Mouse (Mus musculus): Measurements from ENCODE around the gene Mapkapk2.
"Not testable (repeated sequence)": the region's sequence is repeated elsewhere in the genome, so short reads cannot be mapped to it uniquely, and the experiment has no call there.

Gene Mapkapk2

DNA sequence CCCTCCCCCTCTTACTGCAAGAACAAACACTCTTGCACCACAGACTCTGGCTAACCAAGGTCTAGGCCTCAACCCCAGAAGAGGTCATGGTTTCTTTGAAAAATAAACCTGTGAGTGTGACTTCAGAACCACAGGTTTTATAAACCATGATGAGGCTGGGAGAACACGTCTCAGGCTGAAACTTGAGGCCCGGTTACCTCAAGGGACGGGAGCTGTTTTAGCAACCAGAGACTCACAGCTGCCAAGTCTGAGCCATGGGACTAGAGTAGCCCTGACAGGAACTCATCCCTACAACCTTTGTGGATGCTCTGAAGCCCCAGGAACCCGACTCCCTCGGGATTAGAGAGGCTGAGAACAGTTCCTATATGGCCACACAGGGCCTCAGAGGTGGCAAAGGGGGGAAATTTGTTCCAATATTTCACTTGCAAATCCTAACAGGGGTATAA, 48.2 kb downstream of the Mapkapk2 start:
- no peak for DNase-seq (ENCODE audit: low spot score)

DNA sequence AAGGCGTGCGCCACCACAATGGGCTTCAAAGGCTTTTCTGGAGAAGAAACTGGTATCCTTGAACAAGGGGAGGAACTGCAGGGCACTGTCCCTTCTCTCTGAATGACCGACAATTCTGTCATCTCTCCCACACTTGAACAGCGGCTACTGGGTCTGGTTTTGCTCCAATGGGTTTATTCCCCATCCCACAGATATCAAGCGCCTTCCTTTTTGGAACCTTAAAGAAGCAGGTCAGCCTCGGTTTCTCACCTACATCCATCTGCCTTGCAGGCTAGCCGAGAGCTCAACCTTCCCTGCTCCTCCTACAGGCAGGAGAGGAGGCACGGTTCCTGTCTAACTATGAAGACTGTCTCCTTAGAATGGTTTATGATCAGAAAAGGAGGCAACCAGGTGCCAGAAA, 48.7 kb downstream of the Mapkapk2 start:
- no peak for DNase-seq (ENCODE audit: low spot score)

DNA sequence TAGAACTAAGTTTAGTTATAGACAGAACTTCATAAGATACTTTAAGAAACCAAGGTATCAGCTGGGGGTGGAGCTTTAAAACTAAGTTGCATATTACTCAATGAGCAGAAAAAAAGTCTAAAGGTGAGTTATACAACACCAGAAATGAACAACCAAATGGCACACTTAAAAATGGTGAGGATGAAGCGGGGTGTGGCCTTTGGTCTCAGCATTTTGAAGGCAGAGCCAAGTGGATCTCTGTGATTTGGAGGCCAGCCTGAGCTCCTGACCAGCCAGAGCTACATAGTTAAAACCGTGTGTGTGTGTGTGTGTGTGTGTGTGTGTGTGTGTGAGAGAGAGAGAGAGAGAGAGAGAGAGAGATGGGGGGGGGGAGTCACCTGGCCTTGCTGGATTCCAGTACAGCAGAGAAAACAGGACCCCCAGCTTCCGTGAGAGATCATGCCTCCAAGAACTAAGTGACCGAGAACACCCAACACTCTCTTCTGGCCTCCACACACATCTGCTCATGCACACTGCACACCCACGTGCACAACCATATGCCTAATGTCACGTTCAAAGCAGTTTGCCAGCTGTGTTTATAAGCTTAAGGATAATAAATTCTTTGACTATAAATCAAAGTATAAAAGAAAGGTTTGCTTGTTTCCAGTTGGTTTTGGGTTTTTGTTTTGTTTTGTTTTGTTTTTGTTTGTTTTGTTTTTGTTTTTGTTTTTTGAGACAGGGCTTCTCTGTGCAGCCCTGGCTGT, 49.3 kb downstream of the Mapkapk2 start:
- DNase-seq (ENCODE audit: low spot score), result no peak

DNA sequence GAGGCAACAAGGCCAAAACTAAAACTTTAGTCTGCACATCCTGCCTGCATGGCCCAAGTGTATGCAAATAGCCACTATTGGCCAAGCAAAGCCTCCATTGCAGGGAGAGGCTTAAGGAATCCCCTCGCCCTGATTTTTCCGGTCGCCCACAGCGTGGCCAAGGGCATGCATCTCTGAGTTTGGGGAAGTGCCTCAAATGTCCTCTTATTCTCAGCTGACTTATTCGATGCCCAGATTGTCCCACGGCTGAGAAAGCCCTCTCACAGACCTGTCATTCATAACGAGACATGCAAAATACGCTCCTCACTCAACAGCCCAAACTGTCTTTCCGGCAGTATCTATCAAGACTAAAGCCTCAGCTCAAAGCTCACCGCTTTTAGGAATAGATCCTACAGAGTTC, 51.0 kb downstream of the Mapkapk2 start:
- DNase-seq (ENCODE audit: low spot score), result no peak

DNA sequence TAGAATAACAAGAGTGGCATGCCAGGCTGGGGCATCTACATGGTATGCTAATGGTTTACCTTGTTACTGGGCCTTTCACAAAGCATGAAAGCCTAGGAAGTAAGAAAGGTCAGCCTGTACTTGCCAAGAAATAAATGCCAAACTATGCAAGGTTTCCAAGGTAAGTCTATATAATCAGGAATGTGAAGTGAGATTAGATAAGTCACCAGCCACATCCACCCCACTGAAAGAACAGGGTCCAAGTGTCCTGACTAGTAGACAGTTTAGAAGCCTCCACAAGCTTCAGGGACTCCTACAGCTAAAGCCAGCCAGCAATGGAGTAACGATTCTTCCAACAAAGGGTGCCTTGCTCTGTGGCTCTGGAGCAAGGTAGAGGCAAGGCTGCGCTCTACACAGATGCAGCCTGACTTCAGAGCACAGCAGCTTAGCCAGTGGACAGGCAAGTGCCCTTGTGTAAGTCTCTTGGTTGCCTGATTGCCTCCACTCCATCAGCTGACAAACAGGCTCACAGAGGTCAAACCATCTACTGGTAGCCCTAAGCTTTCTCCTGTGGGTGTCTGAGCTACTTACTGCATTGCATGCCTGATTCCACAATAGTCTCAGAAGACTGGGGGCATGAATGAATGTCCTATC, 51.8 kb downstream of the Mapkapk2 start:
- DNase-seq (ENCODE audit: low spot score), result no peak

DNA sequence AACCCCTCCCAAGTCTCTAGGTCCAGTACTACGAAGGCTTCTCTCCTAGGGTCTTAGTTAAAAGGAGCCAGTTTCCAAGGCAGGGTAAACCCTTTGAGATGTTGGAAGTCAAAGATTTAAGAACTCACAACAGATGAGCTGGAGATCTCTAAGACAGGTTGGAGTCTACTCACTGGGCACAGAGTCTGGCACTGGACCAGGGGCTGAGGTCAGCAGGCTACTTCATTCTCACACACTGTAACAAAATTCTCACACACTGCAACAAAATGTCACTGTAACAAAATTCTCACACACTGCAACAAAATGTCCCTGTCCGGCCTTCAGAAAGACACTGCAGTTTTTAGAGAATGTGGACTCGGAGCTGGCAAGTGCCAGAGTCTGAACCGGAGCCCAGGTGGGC, 54.0 kb downstream of the Mapkapk2 start:
- peak; percentile 85 for DNase-seq (ENCODE audit: low spot score)

DNA sequence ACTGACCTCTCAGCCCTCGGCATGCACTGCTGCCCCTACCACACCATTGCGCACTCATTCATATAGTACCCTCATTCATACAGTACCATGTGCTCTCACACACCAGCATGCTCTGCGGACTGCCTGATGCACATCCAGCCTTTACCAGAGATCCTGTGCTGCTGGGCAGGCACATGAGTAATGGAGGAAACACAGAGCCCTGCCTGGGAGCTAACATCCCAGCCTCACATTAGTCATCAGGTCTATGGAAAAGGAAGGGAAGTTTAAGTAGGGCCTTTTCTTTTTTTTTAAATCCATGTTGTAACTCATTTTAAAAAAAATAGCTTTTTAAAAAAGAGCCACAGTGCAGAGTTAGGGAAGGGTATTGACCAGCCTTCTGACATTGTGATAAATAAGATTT, 54.9 kb downstream of the Mapkapk2 start:
- DNase-seq (ENCODE audit: low spot score), result no peak

DNA sequence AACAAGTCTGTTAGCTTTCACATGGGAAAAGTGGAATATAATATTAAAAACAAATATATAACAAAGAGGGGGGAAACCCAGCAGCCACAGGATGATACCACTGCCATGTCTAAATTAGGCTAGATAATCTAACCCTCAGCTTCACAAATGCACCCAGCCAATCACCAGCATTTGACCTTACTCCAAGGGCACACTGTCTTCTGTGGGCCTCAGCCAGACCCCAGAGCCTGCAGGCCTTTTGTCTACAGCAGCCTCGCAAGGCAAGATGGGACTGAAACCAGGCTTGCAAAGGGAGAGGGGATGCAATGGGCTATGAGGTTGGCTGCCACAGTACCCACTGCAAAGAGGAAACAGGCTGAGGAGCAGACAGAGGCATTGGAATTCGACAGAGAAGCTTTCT, 55.4 kb downstream of the Mapkapk2 start:
- no peak for DNase-seq (ENCODE audit: low spot score)

DNA sequence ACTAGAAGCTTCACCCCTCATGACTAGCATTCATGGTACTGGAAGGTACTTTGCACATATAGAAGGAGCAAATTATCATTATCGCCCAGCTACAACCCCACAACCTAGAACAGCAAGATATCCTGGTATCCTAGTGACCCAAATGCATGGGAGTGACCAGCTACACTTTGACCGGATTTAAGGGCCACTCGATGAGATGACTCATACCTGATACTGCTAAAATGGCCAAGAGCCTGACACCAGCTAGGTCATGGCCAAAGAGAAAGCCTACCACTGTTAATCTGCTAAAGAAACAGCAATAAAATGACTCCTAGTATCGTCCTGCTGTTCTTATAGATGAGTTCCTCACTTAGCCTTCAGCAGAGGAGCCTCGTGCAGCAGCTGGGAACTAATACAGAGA, 58.1 kb downstream of the Mapkapk2 start:
- DNase-seq (ENCODE audit: low spot score), result no peak

DNA sequence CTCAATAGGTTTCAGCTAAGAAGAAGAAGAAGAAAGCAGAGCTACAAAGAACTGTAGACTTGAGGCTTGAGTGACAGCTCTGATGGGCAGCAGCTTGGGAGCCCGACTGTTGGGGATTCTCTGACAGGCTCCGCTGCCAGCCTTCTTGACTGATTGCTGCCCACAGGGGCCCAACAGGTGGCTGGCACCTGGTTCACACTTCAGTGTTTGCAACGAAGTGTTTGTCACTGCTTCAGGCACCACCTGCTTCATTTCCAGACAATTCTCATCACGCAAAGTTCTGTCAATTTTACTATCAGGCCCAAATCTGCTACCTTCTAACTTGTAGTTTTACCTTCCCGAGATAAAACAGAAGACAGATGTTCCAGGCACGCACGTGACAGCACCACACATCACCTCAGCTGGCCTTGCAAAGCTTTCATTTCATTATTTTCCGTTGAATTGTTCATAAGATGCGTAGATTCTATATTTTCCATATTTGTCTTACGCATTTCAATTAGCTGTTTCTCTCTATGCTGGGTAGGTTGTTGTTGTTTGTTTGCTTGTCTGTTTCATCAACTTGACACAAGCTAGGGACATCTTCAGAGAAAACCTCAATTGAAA, 59.1 kb downstream of the Mapkapk2 start:
- DNase-seq (ENCODE audit: low spot score), result no peak

DNA sequence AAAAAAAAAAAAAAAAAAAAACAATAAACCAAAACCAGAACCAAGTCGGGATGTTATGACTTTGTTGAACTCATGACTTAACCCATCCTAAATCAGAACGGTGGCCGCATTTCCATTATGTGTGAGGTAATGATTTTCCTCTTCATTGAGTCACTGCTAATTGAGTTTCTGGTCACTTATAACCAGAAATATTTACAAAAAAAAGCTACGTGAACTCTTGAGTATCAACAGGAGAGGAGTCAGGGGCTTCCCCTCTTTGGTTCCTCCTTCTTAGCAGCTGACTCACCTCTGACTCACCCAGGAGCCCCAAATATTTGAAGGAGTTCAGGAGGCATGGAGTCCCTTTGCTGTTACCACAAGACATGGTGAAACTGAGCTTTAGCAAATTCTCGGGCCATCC, 59.6 kb downstream of the Mapkapk2 start:
- no peak for DNase-seq (ENCODE audit: low spot score)

DNA sequence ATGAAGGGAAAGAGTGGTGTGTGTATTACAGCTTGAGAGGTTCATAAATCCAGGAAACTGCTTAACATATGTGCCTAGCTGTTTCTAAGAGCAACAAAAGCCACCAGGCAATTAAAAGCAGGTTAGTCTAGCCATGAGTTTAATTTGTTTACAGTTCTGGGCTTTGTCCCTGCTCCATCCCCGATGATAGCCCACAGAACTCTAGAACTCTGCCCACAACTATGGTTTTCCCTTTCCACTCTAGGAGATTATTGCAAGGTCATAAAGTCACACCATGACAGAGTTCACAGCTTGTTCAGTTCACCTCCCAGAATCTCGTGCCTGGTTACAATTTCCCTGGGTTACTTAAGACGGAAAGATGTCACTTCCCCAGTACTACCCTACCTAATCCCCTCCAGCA, 66.4 kb downstream of the Mapkapk2 start:
- no peak for DNase-seq (ENCODE audit: low spot score)

DNA sequence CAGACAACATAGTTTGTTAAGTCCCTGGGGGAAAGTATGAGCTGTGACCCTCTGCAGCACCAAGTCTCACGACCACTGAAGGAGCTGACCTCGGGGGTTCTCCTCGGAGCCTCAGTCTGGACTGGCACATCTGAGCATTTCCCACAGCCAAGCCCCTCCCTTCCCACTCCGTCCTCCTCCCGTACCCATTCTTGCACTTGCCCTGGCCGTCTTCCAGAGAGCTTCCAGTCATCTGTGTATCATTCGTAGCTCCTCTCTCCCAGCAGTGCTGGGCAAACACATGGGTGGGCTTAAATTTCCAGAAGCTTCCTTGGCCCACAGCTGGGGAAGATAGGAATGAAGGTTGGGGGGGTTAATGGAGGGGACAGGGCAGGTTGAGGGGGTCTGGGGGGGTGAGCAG, 67.4 kb downstream of the Mapkapk2 start:
- DNase-seq (ENCODE audit: low spot score), result no peak

DNA sequence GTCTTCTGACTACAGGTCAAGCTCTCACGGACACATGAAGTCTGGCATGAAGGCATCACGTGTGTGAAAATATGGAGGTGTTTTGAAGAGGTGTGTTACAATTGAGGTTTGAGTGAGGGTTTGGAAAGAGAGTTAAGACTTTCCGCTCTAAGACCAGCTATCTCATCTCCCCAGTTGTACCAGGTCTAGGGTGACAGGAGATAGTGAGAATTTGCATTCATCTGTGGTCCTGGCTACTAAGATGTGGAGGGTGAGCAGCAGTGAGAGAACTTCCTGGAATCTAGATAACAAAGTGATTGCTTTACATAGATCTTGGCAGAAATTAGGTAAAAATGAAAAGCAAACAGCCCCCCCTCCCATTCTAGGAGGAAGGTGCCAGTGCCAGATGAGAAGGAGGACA, 68.4 kb downstream of the Mapkapk2 start:
- DNase-seq (ENCODE audit: low spot score), result no peak

DNA sequence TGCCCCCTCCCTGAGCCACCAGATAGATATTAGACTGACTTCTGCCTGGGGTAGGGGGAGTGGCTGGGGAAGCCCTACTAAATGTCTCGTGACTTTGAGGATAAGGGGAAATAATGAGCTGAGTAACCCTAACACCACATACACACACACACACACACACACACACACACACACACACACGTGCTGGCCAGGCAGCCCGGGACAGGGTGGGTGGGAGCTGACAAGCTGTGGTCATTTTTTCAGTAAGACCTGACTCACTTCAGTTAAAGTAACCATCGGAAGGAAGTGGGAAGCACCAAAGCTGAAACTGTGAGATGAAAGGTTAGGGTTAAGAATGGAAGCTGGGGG, 71.8 kb downstream of the Mapkapk2 start:
- DNase-seq (ENCODE audit: low spot score), result no peak

DNA sequence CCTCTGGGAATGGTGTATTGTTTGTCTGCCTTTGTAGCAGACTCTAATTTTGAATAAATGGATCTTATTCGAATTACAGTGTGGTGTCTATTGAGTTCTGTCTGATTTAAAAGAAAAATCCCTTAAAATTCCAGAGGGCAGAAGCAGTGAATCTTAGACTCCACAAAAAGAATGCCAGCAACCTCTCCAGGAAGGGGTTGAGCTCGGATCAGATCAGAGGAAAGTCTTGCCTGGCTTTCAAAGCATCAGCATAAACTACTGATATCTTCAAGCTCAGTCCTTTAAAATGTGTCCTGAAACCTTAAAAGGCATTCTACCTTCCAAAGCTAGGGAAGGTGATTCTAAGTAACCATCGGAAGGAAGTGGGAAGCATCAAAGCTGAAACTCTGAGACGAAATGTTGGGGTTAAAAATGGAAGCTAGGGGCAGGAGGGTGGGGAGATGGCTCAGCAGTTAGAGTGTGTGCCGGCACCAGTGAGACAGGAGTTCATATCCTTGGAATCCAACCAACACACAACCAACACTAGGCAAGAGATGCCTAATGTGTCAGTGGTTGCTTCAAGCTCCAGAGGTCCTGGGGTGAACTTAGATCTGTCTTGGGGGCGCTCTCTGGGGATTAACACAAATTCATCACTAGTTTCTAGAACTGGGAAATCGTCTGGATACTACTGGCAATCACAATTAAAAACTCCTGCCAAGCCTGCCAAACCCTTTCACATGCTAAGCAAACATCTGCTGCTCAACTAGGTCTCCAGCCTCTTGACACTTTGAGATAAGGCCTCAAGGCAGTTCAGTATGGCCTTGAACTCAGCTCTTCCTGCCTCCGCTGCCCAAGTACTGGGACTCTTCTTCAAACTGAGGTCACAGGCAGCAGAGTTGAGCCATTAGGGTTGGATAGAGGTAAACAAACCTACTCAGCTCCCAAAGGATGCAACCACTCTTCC, 72.5 kb downstream of the Mapkapk2 start:
- DNase-seq (ENCODE audit: low spot score), result no peak

DNA sequence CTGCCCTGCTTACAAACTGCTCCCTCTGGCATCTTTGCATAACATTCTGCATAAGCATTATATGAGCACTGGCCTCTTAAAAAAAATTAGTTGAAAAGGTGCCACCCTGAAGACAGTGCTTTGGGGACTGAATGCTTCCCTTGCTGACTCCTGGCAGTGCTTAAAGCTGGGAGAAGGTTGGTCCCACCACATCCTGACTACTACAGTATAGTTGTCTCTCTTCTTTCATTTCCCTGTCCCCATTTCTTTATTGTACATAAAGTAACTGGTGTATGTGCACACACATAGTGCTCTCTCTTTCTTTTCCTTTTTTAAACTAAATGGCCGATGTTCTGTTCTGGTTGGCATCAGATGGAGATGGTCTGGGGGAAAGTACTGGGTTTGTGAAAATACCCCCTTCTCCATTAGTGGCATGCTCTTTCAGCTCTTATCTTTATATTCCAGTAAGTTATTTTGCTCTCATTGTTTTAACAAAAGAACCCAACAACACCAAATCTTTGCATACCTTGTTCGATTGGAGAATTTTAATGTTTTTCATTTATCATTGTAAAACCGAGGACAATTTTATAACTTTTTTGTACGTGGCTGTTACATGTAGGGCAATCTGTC, 74.3 kb downstream of the Mapkapk2 start:
- DNase-seq (ENCODE audit: low spot score), result not testable (repeated sequence)

DNA sequence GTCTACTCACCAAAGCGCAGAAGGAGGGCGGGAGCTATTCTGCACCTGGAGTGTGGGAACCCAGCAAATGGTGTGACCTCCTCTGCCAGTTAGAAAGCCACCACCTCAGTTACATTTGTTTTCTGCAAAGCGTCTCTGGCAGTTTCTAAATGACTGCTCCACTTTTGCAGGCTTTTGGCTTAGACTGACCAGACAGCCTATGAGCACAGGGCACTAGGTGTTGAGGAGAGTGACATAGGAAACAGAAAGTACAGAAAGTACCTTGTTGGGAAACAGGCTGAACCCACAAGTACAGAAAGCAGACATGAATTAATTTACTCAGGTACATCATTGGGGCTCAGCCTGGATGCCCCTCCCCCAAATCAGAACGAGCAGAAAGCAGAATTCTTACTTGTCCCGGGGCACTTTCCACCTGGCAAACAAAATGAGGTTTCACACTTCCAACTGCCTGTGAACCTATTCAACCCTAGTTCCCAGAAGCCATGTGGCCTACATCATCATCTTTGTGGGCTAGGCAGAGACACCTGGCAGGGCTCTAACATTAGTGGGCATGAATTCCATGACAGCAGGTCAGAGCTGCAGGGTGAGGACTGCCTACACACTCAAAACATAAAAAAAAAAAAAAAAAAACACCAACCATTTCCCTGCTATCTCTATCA, 74.9 kb downstream of the Mapkapk2 start:
- DNase-seq (ENCODE audit: low spot score), result no peak

DNA sequence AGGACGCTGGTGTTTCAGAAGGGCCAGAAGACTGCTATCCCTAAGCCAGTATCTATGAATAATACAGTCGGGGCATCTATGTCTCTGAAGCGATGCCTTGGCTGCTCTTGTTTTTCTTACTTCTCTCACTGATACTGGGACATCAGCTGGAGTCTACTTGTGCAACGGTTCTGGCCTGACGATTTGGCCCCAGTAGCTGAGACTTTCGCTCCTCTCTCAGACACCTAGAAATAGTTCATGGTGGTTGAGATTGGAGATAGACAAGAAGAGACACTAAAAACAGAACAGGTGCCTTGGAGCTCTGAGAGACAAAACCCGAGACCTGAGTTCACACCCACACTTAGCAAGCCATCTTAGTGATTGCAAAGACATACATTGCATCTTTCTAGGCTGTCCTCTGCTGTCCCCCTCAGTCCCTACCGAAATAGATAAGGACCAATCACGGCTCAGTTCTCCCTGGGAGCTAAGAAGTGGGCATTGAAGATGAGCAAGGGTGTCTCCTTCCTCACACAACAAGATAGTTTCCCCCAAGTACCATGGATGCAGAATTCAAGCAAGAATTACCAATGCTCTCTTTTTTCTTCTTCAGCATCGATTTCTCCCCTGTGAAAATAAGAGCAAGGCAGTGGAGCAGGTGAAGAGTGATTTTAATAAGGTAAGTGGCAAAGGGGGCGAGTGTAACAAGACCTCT, 75.6 kb downstream of the Mapkapk2 start:
- DNase-seq (ENCODE audit: low spot score), result no peak

DNA sequence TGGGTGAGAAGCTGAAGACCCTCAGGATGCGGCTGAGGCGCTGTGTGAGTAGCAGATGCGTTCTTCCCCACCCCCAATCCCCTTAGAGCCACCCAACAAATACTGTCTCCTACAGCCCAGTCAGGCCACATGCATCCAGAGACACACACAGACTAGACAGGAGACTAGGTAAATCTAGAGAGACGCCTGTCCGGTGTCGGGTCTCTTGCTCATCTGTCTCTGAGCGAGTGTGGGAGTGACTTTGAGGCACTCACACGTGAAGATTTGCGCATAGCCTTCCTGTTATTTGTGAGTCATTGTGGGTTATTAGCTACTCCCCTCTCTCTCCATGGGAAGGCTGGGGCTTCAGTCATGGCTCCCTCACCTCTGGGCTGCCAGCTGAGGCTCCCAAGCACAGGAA, 76.2 kb downstream of the Mapkapk2 start:
- DNase-seq (ENCODE audit: low spot score), result no peak
